Mouse (Mus musculus): Measurements from ENCODE around the gene Ppp2ca. TPM values are rescaled to one million over a fixed set of nuclear protein-coding genes. Genes with fewer than 3 reads are reported as not detected.

The Ppp2ca gene
- polyA plus RNA-seq (2017; shearing (Covaris generic)): 100 to 1,000 TPM; 104 to 108 TPM

DNA sequence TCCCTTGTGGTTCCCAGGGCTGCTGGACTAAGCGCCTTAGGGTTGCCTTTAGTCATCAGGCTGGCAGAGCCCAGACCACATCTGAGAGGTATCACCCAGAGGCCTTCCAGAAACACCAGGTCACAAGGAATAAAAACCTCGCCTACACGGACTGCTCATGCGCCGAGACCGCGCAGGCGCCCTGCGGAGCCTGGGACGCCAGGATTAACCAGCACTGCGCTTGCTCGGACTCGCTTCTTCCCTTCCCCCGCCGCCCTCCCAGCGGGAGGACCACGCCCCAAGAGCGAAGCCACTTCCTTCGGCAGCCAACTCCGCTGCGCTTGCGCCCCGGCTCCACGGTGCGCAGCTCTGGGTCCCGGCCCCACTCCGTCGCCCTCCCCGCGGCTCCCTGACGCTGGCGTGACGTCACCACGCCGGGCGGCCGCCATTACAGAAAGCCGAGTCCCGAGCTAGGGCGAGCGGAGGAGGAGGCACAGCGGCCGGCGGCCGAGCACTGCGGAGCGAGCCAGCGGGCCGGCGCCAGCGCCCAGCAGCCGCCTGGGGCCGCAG lies at the start of gene Ppp2ca:
Gene Ppp2ca, plus strand, starts transcription at position 284 of the 549 bp plus-strand sequence.

DNA sequence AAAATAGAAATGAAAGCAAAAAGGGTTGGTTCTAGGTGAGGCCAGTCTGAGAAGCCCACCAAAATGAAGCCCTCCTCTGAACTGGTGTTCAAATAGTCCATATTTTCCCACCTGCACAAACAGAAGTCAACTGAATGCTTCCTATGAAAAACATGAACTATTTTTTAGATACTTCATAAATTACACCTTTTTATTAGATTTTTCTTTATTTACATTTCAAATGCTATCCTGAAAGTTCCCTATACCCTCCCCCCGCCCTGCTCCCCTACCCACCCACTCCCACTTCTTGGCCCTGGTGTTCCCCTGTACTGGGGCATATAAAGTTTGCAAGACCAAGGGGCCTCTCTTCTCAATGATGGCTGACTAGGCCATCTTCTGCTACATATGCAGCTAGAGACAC lies 46.9 kb downstream of the Ppp2ca start, which contains the start of gene Olfr1373:
Gene Olfr1373, minus strand, starts transcription at position 101 of the 400 bp plus-strand sequence.

Other genes starting within 250 kb of the Ppp2ca start
- 1 to 10 TPM; 8.1 to 8.4 TPM for gene Jade2, start 241.0 kb upstream of the Ppp2ca start, polyA plus RNA-seq (2017; shearing (Covaris generic))
- gene Cdkn2aipnl, start 131.0 kb upstream of the Ppp2ca start, polyA plus RNA-seq (2017; shearing (Covaris generic)): 100 to 1,000 TPM; 151 to 160 TPM
- gene Ube2b, start 97.9 kb upstream of the Ppp2ca start, polyA plus RNA-seq (2017; shearing (Covaris generic)): 100 to 1,000 TPM; 271 to 281 TPM
- gene Cdkl3, start 94.5 kb upstream of the Ppp2ca start, polyA plus RNA-seq (2017; shearing (Covaris generic)): 1 to 10 TPM; 7.0 to 9.4 TPM
- not detected for gene Olfr1373, start 46.8 kb downstream of the Ppp2ca start, polyA plus RNA-seq (2017; shearing (Covaris generic))
- gene Olfr1371, start 115.3 kb downstream of the Ppp2ca start, polyA plus RNA-seq (2017; shearing (Covaris generic)): not detected
- 100 to 1,000 TPM; 263 to 286 TPM for gene Skp1a, start 133.3 kb downstream of the Ppp2ca start, polyA plus RNA-seq (2017; shearing (Covaris generic))
- 1,000 to 10,000 TPM in 1 of 2 experiments, 100 to 1,000 TPM in 1; 492 to 1,223 TPM for gene Tcf7, start 184.3 kb downstream of the Ppp2ca start, polyA plus RNA-seq (2017; shearing (Covaris generic))

Measured in inflammation-experienced regulatory T-cells (primary cell).